Mouse (Mus musculus) retina, postnatal 1 day (tissue): Measurements from ENCODE around the gene Pus10.
"Not testable (repeated sequence)": the region's sequence is repeated elsewhere in the genome, so short reads cannot be mapped to it uniquely, and the experiment has no call there.

ENCODE experiments used
- DNase-seq: peaks from one replicate; pipeline ENCODE4 v3.0.0-alpha.2; 2012

The Pus10 gene

DNA sequence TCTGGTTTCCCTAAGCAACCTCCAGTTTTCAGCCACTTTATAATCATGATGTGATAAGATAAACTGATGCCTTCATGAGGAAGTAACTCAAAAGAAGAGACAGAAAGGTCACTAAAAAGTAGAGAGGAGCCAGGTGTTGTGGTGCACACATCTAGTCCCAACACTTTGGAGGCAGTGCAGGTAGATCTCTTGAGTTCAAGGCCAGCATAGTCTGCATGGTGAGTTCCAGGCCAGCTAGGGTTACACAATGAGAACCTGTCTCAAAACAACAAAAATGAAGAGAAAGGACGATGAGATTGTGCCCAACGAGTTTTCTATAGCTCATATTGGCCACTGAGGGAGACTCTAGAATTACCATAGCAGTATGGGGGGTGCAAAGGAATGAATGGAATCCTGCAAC, 33.1 kb downstream of the Pus10 start:
- no peak for DNase-seq

DNA sequence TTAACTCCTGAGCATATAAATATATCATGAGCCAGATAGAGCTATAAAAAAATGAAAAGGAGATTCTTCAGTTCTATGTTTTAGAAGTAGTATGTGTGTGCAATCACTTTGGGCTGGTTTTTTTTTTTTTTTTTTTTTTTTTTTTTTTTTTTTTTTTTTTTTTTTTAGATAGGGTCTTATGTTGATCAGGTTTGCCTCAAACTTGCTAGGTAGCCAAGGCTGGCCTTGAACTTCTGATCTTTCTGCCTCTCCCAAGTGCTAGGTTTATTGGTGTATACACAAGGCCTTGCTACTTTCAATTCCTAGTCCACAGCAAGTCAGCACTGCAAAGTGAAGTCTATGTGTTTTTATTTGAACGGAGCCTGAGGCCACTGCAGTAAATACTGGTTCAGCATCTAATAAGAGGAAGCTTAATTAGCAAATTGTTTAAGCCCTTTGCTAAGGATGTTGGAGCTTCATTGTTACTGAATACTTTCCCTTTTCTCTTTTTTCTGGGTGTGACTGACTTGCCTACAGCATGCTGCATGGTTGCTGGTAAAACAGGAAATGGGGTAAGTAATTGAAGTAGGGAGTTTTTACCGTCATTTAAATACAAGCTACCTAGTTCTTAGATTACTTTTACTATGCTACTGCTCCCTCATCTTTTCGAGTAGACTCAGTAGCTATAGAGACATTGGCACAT, 34.1 kb downstream of the Pus10 start:
- DNase-seq: no peak

DNA sequence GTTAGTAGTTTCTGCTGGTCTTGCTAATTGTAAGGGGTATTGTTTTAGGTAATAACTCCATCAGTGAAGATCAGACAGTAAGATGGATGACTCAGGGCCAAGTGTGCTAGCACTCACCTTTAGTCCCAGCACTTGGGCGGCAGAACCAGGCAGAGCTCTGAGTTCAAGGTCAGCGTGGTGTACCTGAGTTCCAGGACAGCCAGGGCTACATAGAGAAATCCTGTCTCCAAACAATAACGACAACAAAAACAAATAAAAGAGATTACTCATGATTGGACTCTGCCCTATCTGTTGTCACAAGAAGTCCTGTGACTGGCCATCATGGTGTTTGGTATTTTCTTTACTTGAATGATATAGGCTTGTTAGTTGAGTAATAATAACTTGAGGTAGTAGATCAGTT, 36.4 kb downstream of the Pus10 start:
- DNase-seq: no peak

DNA sequence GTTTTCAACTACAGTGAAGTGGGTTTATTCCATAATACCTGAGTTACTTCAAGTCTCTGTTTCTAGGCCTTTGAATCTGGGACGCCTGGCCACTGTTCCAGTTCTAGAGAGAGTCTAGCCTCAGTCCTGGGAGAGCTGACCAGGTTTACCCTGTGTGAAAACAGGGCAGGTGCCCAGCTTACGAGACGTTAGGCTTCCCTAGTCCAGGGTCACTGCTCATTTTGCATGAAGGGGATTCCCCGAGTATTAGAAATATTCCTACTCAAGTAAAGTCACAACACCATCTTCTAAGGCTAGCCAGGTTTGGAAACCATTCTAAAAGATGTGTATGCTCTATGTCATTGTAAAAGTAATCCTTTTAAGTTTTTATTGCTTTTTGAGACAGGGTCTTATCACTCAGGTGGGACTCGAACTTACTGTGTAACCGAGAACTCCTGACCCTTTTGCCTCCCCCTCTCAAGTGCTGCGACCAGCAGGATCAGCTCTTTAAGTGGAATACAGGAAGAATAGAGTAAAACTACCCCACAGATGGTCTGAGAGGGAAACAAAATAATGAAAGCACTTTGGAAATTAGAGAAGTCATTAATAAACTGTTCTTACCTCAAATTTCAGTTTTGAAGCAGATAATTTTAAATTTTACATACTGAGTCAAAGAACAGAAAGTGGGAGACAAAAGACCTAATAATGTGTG, 39.3 kb downstream of the Pus10 start:
- DNase-seq: no peak

DNA sequence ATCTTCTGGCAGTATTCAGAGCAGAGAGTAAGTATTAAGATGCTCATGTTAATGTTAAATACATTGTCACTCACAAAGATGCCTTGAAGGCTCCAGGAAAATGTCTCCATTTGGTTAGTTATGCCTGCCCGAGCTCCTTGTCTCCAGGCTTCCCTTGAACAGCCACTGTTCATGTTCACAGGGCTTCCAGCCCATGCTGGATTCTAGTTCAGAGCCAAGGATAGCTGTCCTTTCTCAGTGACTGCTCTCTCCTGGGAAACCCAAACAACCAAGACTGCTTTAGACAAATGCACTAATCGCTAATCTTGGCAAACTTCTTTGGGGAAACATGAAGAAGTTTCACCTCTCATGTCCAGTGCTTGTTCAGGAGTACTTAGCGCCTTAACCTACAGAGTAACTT, 46.8 kb downstream of the Pus10 start:
- no peak for DNase-seq

DNA sequence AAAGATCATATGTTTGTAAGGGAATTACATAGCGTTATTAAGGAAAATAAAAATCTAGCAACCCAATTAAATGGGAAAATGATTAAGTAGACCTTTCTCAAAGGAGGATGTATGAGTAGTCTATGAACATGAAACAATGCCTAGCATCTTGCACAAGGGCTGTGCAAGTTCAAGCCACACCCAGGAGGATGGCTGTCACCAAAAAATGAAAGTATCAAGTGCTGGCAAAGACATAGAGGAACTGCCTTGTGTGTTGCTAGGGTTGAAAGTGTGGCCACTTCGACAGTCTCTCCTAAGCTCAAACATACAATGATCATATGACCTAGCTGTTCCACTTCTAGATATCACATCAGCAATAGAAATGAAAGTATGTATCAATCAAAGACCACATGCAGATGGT, 53.4 kb downstream of the Pus10 start:
- DNase-seq: no peak

DNA sequence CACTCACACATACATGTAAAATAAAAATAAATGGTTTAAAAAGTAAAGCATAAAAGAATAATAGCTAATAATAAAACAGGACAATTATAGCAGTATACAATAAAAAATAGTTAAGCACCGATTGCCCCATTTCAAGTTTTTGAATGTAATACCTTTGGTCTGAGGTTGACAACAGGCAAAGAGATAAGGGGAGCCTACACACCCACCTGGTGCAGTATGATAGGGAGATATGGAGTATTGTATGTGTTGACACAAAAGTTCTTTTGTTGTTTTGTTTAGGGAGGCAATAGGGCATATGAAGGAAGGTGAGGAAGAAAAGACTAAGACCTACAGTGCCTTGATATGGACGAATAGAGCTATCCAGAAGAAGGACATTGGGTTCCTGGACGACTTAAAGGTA, 54.4 kb downstream of the Pus10 start:
- no peak for DNase-seq

DNA sequence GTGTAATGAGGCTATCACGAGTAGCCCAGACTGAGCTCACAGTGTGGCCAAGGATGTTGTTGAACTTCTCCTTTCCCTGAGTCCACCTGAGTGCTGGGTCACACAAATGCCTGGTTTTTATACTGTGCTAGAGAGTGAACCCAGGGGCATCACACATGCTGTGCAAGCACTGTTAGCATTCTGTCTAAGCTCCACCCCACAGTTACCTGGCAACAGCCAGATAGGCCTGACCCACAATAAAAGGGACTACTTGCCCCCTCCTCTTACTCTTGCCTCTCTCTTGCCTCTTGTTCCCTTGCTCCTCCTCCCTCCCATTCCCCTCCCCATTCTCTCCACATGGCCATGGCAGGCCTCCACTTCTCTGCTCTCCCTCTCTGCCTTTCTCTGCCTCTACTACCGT, 56.9 kb downstream of the Pus10 start:
- no peak for DNase-seq

DNA sequence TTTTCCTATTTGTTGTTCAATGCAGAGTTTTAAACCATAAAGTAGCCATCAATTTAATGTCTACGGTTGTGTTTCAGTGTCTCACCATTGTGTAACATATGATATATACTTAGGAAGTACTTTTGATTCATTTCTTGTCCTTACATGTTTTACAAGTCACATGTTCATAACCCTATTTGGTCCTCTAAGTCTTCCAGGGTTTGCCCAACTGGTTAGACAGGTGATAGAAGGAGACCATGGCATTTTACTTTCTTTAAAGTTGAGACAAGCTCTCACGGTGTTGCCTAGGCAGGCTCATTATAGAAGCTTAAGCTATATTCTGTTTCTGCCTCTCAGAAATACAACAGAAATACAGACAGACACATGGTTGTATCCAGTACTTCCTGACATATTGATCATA, 60.4 kb downstream of the Pus10 start:
- no peak for DNase-seq

DNA sequence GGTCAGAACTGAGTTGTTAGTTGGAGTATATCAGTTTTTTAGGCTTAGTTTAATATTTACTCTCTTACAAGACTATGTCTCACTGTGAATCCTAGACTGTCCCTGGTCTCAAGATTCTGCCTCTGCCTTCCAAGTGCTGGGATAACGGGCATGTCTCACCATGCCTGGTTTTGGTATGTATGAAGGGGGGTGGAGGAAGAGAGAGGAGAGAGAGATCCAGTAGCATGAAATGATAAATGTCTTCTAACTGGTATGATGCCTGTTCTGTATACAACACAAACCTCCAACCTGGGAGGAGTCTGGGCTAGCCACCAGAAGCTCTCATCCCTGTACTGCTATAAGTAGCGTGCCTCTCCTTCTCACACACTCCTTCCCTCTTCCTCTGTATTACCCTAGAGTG, 61.0 kb downstream of the Pus10 start:
- no peak for DNase-seq

DNA sequence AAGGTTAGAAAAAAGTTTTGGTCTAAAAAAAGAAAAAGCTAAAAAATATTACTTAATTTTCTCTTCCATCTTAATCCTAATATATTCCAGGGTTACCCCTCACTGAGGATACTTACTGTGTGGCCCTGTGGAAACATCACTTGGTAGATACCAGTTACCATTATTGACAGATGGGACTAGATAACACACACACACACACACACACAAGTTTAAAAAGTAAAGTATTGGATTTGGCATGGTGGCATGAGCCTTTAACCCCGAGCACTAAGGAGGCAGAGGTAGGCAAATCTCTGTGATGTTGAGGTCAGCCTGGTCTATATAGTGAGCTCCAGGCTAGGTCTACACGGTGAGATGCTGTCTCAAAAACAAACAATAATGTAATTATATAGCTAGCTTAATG, 62.7 kb downstream of the Pus10 start:
- DNase-seq: no peak

DNA sequence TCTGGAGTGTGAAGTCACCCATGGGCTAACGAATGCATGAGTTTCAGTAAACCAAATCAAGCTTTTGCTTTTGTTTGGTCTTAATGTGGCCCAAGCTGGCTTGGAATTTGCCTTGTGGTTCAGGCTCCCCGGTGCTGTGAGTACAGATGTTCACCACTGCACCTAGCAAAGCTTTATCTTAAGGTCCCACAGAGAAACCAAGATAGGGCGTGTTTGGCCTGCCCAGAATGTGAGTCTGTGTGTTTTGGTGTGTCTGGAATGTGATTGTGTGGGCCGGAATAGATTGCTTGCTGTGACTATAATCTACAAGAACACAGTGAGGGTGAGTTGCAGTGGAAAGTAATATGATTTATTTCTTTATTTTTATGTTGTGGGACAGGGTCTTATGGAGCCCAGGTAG, 64.6 kb downstream of the Pus10 start:
- no peak for DNase-seq

DNA sequence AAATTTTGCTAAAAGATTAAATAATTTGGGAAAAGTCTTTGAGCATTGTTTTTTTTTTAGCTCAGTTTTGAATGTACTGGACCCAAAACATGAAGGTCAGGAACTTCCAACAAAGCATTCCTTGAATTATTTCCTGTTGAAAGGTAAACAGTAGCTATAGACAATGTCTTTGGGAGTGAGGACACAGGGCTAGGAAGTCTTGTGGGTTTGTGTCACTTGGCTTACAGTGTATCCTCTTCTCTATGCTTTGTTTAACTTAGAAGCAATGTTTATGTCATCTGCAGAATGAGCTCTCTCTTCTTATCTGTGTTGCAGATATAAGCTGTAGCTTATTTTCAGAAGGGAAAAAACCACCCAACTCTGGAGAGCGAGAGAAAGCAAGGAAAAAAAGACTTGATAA, 67.4 kb downstream of the Pus10 start:
- DNase-seq: no peak

DNA sequence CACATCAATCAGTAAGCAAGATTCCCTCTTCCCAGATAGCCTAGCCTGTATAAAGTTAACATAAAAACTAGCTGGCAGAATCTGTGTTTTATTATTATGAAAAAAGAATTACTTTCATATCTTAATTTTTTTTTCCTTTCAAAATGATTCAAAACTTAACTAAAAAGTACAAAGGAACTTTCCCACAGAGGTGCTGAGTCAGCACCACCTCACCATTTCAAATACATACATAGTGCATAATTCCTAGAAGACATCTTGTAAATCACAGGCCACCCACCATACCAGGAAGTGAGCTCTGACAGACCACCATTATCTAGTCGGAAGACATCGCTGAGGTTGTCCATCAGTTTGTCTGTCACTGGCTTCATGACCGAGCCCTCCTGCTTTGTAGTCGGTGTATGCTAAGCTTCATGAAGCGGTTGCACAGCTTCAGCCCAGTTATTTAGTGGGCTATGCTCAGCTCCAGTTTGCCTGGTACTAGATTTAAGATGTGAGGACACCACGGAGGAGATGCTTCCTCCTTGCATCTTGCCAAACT, 69.3 kb downstream of the Pus10 start:
- no peak for DNase-seq

DNA sequence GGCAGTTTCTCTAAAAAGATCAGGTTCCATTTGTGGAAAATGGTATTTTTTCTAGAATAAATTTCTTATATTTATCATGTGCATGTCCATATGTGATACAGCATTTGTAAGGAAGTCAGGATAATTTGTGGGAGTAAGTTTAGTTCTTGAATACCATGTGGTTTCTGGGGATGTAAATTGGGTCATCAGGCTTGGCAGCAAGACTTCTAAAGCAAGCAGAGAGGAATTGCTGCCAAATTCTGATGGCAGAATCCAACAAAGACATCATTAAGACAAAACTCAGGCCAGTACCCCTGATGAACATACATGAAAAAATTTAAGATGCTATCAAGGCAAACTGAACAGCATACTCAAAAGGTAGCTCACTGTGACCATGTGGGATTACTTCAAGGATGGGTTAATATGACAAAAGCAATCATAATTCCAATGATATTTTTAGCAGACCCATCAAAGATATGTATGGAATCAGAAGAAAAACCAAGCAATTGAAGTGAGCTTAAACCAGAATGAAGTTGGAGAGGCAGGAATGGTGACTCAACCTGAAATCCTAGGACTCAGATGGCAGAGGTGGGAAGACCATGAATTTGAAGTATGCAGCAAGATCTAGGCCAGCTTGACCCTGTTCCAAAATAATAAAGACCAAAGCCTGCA, 70.5 kb downstream of the Pus10 start:
- DNase-seq: no peak

DNA sequence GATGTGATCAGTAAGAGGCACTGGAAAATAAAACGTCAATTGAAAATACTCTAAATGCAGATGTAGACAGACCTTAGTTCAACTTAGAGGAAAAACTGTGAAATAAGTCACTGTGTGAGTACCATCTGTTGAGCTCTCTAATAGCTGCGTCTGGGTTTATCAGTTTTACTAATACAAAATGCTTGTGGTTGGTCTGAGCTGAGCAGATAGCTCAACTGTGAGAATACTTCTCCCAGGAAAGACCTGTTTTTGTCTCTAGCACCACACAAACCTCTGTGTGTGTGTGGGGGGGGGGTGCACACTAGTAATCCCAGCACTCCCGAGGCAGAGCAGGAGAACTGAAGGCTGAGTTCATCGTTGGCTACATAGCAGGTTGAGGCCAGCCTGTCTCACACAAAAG, 75.4 kb downstream of the Pus10 start:
- DNase-seq: no peak

DNA sequence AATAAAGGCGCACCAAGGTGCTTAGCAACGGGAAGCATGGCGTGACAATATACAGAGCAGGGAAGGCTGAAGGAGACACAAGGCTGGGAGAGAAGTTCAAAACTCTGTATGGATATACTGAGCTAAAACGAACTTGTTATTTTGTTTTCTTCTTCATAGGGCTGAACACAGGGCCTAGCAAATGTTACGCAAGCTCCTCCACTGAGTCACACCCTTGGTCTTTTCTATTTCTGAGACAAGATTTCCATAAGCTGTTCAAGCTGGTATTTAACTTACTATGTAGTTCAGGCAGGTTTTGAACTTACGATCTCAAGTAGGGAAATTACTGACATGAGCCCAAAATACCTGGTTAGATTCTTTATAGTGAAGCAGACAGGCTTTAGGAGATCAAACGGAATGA, 75.9 kb downstream of the Pus10 start:
- DNase-seq: no peak

DNA sequence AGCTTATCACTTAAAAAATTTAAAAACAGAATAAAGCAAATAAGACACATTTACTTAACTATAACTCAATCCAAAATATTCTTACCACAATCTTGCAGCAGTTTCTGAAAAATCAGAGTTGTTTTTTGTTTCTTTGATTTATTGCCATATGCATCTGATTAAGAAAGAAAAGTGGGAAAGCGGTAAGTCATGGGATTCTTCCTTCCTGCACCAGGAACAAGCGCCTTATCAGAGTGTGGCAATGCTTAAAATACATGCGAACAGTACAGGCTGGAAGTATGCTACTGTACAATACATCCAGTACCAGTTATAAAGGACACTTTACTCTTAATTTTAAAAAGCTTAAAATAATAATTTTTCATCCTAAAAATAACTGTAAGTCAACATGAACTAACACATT, 78.9 kb downstream of the Pus10 start:
- DNase-seq: no peak

DNA sequence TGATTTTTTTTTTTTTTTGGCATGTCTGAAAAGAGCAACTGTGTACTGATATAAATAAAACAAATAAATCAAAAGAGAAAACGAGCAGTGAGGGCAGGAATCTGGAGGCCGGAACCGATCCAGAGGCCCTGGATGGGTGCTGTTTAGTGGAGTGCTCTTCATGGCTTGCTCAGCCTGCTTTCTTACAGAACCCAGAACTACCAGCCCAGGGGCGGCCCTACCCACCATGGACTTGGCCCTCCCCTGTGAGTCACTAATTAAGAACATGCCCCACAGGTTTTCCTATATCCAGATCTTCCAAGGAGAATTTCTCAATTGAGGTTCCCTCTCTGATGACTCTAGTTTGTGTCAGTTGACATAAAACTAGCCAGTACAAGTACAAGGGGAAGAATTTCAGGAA, 80.6 kb downstream of the Pus10 start:
- no peak for DNase-seq

DNA sequence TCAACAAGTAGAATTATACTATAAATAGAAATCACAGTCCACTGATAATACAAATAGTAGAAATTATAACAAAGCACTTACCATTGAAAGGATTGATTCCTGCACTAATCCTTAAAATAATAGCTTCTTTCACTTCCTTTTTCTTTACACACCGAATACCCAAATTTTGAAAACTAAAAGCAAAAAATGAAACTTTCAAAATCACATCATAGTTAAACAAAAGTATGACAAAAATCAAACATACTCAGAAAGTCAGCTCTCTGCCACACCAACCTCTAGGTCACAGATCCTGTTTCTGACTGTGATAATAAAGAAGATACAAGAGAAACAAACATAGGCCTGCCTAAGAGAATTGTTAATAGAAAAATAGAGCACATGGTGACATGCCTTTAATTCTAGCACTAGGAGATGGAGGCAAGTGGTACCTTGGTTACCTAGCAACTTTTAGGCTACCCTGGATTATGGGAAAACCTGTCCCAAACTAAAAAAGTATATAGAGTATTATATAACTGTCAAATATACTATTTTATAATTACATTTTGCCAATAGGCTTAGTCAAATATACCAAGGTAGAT, 87.7 kb downstream of the Pus10 start:
- DNase-seq: no peak

DNA sequence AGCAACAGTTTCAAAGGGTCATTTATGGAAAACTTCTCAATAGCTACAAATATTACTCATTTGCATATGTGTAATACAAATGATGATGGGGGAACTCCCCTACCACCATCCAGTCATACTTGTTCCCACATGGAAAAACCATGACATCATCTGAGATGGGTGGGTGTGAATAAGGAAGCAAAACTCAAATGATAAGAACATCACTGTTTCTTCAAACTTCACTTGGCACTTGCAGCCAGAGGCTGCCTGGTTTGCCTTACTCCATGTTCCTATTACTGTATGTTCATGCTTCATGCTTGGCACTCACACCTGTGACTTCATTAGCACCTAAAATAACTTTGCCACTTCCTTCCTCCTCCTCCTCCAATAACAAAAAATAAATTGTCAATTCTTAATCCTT, 88.9 kb downstream of the Pus10 start:
- no peak for DNase-seq

DNA sequence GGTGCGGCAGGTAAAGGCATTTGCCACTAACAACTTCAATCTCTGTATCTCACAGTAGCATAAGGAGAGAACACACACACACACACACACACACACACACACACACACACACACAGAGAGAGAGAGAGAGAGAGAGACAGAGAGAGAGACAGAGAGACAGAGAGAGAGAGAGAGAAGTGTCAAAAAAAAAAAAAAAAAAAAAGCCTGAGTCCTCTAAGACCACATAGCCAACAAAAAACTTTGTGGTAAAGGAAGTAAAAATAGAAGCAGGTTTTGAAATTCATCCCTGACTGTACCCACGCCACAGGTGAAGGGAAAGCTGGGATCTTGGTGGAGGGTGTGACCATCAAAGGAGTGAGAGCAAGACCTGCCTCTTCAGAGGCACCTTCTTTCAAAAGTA, 92.7 kb downstream of the Pus10 start:
- no peak for DNase-seq

DNA sequence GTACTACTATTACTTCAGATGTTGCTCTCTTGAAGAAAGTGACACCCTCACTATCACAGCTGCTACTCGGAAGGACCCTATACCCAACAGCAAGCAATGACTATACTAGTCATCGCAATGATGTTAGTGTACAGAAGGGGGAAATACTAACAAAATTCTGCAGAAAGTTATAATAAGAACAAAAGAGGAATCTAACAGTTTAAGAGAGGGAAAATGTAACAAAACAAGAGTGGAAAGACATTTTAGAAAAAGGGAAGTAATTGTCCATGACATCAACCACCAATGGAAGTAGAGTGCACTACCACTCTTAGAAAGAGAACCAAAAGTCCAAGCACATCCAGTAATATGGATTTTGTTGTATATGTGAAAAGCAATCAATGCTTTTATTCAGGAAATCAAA, 97.2 kb downstream of the Pus10 start:
- DNase-seq: no peak

DNA sequence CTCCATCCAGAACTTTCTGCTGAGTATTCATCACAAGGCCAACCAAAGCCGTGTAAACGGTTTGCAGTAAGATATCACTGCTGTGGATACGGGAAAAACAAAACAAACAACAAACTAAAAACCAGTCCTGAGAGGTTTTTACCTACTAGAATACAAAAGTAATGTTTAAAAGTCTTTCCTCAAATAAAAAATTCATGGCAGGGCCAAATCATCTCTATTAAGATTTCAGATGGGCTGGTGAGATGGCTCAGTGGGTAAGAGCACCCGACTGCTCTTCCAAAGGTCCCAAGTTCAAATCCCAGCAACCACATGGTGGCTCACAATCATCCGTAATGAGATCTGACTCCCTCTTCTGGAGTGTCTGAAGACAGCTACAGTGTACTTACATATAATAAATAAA, 101.9 kb downstream of the Pus10 start:
- not testable (repeated sequence) for DNase-seq
